Mouse (Mus musculus): ENCODE measurements around the gene Lexm. TPM values are rescaled to one million over a fixed set of nuclear protein-coding genes. Genes with fewer than 3 reads are reported as not detected.

Lexm gene
- polyA plus RNA-seq, 1 experiment from 2014 or later: 0.13 TPM

DNA sequence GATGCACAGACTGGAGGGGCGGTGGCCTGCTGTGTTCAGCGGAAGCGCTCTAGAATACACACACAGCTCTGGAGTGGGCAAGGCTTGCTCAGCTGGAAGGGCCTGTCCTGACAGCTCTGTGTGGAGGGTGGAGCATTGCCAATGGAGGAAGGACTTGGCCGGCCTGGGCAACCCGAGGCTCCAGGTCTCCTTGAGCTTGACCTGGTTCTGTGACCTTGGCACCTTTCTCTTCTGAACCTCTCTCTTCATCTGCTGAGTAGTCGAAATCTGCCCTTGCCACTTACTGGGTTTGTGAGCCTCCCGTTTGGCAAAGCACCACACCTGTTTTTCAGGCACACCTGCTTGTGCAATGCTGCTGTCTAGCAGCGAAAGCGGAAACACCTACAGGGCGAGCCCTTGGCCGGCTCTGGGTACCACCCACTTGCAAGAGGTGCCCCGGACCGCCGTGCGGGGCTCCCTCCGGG, 5.0 kb upstream of the Lexm start, which contains the start of gene Ttc22:
Ttc22 (plus strand) TSS at position 403 of the 464 bp plus-strand sequence.
- Histone ChIP-seq H3K4me1 (replicated peaks) (peaks cover 20% of the 10 kb centered on the region), H3K9ac (no peak within 1 kb of the TSS), H3K36me3 (no peaks in the 10 kb centered on the region), H3K4me3 (no peak within 1 kb of the TSS), H3K27ac (replicated peaks) (no peak within 1 kb of the TSS), H3K9me3 (no peaks in the 10 kb centered on the region), H3K27me3 (peaks cover 43% of the 10 kb centered on the region), H3K4me2 (no peak within 1 kb of the TSS; the same call in 1 of the 2 replicates)
- 35% methylated on average over 16 of the region's 16 CpGs for WGBS
- ATAC-seq (ENCODE audit: low read depth): no peak

DNA sequence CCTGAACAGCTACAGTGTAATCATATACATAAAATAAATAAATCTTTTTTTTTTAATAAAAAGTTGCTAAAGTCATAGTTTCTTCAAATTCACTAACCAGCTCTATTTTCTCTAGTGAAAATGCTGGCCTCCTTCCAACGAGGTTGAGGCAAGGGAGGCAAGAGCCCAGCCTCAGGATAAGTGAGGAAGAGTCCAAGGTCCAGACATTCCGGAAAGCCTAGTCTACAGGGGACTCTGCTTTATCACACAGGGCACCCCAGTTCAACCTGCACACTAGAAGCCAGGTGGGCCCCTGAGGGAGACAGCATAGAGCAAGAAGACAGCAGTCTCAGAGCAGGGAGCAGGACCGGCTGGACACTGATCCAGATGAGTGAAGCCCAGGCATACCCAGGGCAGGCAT, 4.4 kb upstream of the Lexm start:
- H3K27me3 ChIP-seq: peaks cover 45% of the 10 kb centered on the region
- H3K4me3 ChIP-seq: no peak overlapping the region
- no peak overlapping the region for H3K4me2 ChIP-seq
- no peak for ATAC-seq (ENCODE audit: low read depth)
- H3K27ac ChIP-seq (replicated peaks): no peak overlapping the region
- no peak overlapping the region for H3K9ac ChIP-seq
- no peaks in the 10 kb centered on the region for H3K9me3 ChIP-seq
- no peaks in the 10 kb centered on the region for H3K36me3 ChIP-seq
- 77% methylated on average over 3 of the region's 3 CpGs for WGBS
- H3K4me1 ChIP-seq (replicated peaks): peaks cover 20% of the 10 kb centered on the region

DNA sequence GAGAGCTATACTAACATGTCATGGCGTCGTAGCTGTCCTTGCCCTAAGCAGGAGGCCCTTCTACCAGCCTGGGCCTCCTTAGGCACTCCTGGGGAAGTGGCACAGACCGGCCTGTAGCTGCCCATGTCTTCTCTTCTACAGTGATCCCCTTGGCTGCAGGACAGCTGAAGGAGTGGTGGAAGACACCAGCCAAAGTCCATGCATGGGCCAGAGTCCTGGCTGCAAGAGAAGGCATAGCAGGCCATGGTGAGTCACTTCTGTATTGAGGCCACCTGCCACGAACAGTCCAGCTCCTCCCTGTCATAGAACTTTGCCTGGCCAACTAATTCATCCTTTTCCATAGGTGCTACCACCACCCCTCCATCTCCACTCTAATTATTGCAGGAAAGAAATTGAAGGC, 1.9 kb upstream of the Lexm start:
- ATAC-seq (ENCODE audit: low read depth): no peak
- WGBS: 86% methylated on average over 4 of the region's 4 CpGs
- H3K36me3 ChIP-seq: no peaks in the 10 kb centered on the region
- no peak overlapping the region for H3K4me2 ChIP-seq
- no peak overlapping the region for H3K27ac ChIP-seq (replicated peaks)
- no peak overlapping the region for H3K4me3 ChIP-seq
- H3K4me1 ChIP-seq (replicated peaks): peaks cover 18% of the 10 kb centered on the region
- no peak overlapping the region for H3K9ac ChIP-seq
- peaks cover 35% of the 10 kb centered on the region for H3K27me3 ChIP-seq
- no peaks in the 10 kb centered on the region for H3K9me3 ChIP-seq

DNA sequence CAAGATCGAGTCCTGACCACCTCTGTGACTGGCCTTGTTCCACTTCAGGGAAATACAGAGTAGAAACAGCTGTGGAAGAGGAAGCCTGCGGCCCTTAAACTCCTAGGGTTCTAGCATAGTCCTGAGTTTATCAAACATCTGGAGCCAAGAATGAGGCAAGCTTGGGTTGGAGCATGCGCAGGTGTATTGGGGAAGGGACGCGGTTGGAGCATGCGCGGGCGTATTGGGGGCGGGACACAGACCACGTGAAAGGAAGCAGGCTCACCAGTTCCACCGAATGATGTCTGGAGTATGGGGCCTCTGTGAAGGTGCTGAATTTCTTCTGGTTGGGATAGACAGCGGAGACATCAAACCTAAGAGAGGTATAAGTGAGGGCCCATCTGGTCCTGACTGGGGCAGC, 1.4 kb downstream of the Lexm start:
- no peak overlapping the region for H3K9ac ChIP-seq
- no peaks in the 10 kb centered on the region for H3K9me3 ChIP-seq
- no peaks in the 10 kb centered on the region for H3K36me3 ChIP-seq
- no peak overlapping the region for H3K27ac ChIP-seq (replicated peaks)
- no peak overlapping the region for H3K4me2 ChIP-seq
- ATAC-seq (ENCODE audit: low read depth): no peak
- WGBS: 81% methylated on average over 12 of the region's 12 CpGs
- no peak overlapping the region for H3K4me3 ChIP-seq
- peaks cover 6% of the 10 kb centered on the region; the same call in 1 of the 2 replicates for H3K27me3 ChIP-seq
- peaks cover 19% of the 10 kb centered on the region for H3K4me1 ChIP-seq (replicated peaks)

DNA sequence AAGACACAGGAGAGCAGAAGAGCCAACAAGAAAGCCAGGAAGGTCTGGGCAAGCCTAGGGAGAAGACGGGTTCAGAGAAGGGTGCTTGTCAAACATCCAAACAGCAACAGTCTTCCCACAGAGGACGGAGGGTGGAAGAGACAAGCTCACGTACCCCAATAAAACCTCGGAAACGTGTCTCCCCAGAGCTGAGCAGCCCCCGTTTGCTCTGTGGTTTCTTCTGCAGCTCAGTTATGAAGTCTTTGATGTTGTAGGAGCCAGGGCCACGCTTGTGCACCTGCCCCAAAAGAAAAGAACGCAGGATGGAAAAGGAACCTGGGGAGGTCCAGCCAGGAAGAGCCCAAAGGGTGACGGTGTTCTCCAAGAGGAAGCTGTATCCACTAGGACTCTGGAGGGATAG, 2.2 kb downstream of the Lexm start:
- Histone ChIP-seq H3K36me3 (no peaks in the 10 kb centered on the region), H3K9me3 (no peaks in the 10 kb centered on the region), H3K4me3 (no peak overlapping the region), H3K4me1 (replicated peaks) (peaks cover 19% of the 10 kb centered on the region), H3K9ac (no peak overlapping the region), H3K4me2 (no peak overlapping the region), H3K27ac (replicated peaks) (no peak overlapping the region), H3K27me3 (peaks cover 6% of the 10 kb centered on the region; the same call in 1 of the 2 replicates)
- WGBS: 85% methylated on average over 9 of the region's 9 CpGs
- no peak for ATAC-seq (ENCODE audit: low read depth)

DNA sequence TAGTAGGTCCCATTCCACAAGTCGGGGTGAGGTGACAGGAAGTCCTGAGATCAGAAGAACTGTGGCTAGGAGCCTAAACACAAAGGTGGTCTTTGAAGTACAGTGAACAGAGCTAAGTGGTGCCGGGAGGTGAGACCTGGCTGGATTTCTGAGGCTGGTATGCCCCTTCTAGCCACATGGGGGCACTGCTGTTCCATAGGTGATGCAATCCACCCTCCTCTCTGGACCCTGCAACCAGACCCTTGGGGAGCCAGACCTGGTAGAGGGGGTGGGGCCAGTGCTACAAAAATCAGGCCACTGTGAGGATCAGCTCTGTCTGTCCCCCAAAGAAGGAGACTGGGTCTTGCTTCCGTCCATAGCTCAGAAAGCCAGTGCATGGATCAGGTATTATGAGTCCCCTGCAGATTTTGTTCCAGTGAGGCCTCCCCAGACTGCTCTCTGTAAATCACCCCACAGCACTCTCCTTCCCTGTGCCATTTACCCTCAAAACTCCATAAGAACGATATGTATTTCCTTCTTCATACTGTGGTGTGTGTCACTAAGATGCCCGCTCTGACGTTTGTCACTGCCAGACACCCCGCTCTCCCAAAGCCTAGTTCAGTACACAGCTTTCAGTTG, 2.8 kb downstream of the Lexm start:
- Histone ChIP-seq H3K27me3 (peaks cover 6% of the 10 kb centered on the region; the same call in 1 of the 2 replicates), H3K4me3 (no peak overlapping the region), H3K9ac (no peak overlapping the region), H3K4me2 (no peak overlapping the region), H3K4me1 (replicated peaks) (peaks cover 19% of the 10 kb centered on the region), H3K27ac (replicated peaks) (no peak overlapping the region), H3K36me3 (no peaks in the 10 kb centered on the region), H3K9me3 (no peaks in the 10 kb centered on the region)
- WGBS: 40% methylated on average over 7 of the region's 7 CpGs
- ATAC-seq (ENCODE audit: low read depth): peak; percentile 90

DNA sequence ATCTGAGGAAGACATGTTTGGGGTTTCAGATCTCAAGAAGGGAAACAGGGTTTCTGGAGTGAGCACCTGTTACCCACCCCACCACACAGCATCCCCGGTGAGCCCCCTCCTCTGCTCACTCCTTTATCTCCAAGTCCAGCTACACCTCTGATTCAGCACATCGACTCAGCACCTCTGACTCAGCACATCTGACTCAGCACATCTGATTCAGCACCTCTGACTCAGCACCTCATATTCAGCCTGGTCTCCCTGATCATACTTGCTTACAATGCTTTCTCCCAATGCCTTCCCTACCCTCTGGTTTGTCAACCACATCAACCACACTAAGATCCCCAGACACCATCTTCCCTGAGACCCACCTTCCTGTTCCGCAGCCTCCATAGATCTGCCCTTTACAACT, 3.5 kb downstream of the Lexm start:
- H3K4me3 ChIP-seq: no peak overlapping the region
- WGBS: 76% methylated on average over 3 of the region's 3 CpGs
- peaks cover 19% of the 10 kb centered on the region for H3K4me1 ChIP-seq (replicated peaks)
- no peaks in the 10 kb centered on the region for H3K36me3 ChIP-seq
- H3K9ac ChIP-seq: no peak overlapping the region
- 0 out of 2 replicates have a peak, but pooled peaks have one; percentile 16 for ATAC-seq (ENCODE audit: low read depth)
- no peak overlapping the region for H3K27ac ChIP-seq (replicated peaks)
- H3K9me3 ChIP-seq: no peaks in the 10 kb centered on the region
- peaks cover 6% of the 10 kb centered on the region; the same call in 1 of the 2 replicates for H3K27me3 ChIP-seq
- H3K4me2 ChIP-seq: no peak overlapping the region

DNA sequence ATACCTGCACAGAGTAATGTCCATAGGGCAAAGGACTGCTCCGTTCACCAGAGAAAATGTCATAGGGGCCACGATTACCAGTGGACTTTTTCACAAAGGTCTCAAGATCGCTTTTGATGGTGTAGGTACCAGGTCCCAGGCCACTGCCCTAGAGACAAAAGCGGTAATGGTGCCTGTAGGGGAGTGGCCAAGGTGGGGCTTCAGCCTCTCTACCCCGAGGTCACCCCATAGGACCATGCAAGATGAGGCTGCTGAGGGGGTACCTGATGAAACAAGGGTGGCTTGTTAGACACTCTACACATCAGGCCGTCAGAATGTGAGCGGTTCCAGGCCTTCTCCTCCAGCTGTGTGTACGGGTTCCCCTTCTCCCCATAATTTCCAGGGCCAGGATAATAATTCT, 3.9 kb downstream of the Lexm start:
- no peak for ATAC-seq (ENCODE audit: low read depth)

DNA sequence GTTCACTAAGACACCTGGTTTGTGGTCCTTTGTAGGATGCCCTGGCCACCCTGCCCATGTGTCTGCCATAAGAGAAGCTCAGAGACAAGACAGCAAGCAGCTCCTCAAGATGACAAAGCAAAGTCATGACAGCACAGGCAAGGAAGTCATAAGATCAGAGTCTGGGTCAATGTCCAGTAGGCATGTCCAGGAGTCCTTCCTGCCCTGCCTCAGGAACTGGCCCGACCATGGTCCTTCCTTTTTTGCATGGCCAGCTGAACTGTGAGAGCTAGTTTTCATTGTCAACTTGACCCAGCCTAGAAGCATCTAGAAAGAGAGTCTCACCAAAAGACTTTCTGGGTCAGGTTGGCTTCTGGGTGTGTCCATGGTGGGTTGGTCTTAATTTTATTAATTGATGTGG, 9.1 kb downstream of the Lexm start:
- Histone ChIP-seq H3K9ac (no peak overlapping the region), H3K4me3 (no peak overlapping the region), H3K4me2 (no peak overlapping the region), H3K27ac (replicated peaks) (no peak overlapping the region), H3K27me3 (no peaks in the 10 kb centered on the region), H3K9me3 (no peaks in the 10 kb centered on the region), H3K4me1 (replicated peaks) (peaks cover 5% of the 10 kb centered on the region), H3K36me3 (no peaks in the 10 kb centered on the region)
- 96% methylated on average over 1 of the region's 1 CpGs for WGBS
- ATAC-seq (ENCODE audit: low read depth): no peak

More for the DNA sequence above, 3.9 kb downstream of the Lexm start:
- Histone ChIP-seq H3K36me3 (no peaks in the 10 kb centered on the region), H3K27me3 (peaks cover 6% of the 10 kb centered on the region; the same call in 1 of the 2 replicates), H3K27ac (replicated peaks) (no peak overlapping the region), H3K4me3 (no peak overlapping the region), H3K9ac (no peak overlapping the region), H3K4me1 (replicated peaks) (peaks cover 19% of the 10 kb centered on the region), H3K9me3 (no peaks in the 10 kb centered on the region), H3K4me2 (no peak overlapping the region)
- 76% methylated on average over 8 of the region's 8 CpGs for WGBS

DNA sequence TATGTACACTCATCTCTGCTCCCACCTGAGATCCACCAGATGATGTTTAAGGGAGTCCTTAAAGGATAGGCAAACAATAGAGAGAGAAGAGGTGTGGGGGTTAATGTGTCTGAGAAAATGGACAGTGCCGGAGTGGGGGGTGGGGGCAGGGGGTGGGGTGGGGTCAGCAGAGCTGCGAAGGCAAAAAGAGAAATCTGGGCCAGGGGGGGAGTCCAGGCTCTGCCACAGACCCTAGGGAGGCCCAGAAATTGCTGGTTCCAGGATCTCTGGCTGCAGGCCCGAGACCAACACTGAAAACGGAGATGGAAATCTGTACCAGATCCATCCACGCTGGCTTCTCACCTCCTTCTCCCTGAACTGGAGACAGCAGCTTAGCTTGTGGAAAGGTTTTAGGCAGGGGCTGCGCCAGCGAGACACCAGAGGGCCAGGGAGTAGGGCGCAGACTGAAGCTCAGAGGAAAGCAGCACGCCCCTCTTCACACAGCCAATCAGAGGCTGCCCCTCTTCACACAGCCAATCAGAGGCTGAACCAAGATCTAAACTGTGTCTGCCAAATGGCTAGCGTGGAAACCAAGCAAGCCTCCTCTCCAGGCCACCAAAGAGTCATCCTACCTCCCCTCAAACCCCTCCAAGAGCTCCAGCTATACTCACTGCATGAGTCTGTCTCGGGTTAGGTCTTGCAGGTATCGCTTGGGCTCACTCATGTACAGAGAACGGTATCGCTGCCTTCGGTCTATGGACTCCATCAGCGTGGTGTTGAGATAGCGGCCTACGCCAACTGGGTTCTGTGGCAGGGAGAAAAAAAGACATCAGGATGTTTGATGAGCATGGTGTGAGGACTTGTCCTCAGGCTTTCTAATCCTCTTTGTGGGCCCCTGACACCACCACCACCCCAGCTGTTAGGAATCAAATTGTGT, 10.1 kb downstream of the Lexm start:
- Histone ChIP-seq H3K4me1 (replicated peaks) (peaks cover 5% of the 10 kb centered on the region), H3K27ac (replicated peaks) (no peak overlapping the region), H3K4me3 (peak overlapping the region; percentile 10; the same call in 1 of the 2 replicates), H3K36me3 (no peaks in the 10 kb centered on the region), H3K9ac (peak overlapping the region; percentile 54; the same call in 1 of the 2 replicates), H3K27me3 (no peaks in the 10 kb centered on the region), H3K9me3 (no peaks in the 10 kb centered on the region), H3K4me2 (peak overlapping the region; percentile 42)
- ATAC-seq (ENCODE audit: low read depth): peak; percentile 89
- WGBS: 47% methylated on average over 18 of the region's 18 CpGs

DNA sequence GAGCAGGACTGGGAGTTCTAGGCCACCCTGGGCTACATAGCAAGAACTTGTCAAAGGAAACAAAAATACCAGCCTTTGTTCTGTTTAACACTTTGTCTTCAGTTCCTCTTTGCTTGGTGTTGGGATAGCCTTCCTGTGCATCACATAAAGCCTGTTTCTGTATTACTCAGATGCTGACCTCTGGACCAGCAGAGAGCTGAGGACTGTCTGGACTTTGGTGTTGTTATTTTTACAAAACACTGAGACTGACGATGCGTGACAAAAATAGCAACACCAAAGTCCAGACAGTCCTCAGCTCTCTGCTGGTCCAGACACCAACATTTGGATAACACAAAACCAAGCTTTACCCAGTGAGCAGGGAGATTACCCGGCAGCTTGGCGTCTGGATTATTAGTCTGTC, 16.3 kb downstream of the Lexm start:
- WGBS: 83% methylated on average over 4 of the region's 4 CpGs
- Histone ChIP-seq H3K4me1 (replicated peaks) (no peaks in the 10 kb centered on the region), H3K9ac (no peak overlapping the region), H3K27ac (replicated peaks) (no peak overlapping the region), H3K36me3 (no peaks in the 10 kb centered on the region), H3K27me3 (no peaks in the 10 kb centered on the region), H3K9me3 (no peaks in the 10 kb centered on the region), H3K4me3 (no peak overlapping the region), H3K4me2 (no peak overlapping the region)
- ATAC-seq (ENCODE audit: low read depth): no peak

DNA sequence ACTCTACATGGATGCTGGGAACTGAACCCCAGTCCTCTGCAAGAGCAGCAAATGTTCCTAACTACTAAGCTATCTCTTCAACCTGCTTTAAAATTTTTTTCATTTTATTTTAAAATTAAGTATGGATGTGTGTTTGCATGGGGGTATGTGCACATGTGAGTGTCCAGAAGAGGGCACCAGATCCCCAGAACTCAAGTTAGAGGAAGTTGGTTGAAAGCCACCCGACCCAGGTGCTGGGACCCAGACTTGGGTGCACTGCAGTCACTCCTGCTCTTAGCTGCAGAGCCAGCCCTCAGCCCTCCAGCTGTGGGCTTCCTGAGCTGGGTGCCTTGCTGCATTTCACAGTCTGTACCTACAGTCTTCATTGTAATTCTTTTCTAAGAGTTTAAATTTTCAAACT, 17.6 kb downstream of the Lexm start:
- Histone ChIP-seq H3K27me3 (no peaks in the 10 kb centered on the region), H3K27ac (replicated peaks) (no peak overlapping the region)

More for the DNA sequence above, 17.6 kb downstream of the Lexm start:
- Histone ChIP-seq H3K9ac (no peak overlapping the region), H3K4me1 (replicated peaks) (no peaks in the 10 kb centered on the region), H3K4me2 (no peak overlapping the region), H3K4me3 (no peak overlapping the region), H3K9me3 (no peaks in the 10 kb centered on the region), H3K36me3 (no peaks in the 10 kb centered on the region)
- ATAC-seq (ENCODE audit: low read depth): no peak
- WGBS: 52% methylated on average over 1 of the region's 1 CpGs

All from neural tube, embryonic 13.5 days (tissue).